Mouse (Mus musculus): ENCODE measurements around the gene Cysltr1. TPM values are rescaled to one million over a fixed set of nuclear protein-coding genes. Genes with fewer than 3 reads are reported as not detected.

The Cysltr1 gene
- polyA plus RNA-seq, 1 experiment: not detected

DNA sequence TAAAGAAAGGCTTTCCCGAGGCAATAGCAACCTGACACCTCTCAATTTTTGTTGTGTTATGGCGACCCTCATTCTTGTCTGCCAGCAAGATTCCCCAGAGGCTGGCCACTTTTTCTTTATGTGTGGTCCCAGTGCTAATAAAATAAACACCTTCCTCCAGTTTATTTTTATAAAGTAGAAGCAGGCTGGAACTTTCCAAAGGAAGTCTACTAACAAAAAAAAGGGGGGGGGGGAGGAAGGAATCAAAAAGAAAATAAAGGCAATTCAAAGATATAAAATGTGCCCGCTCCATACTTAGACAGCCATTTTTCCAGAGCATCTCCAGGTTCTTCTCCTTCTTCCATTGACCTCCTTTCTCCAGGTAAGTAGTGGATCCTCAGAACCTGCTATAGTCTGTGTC, 20.6 kb downstream of the Cysltr1 start, which contains the start of gene Gm5127:
Gene Gm5127, plus strand, starts transcription at position 301 of the 400 bp plus-strand sequence.
- TF ChIP-seq TAL1 (IDR thresholded peaks at IDR 0.05; ENCODE audit: low read length) (no peak), GATA1 (IDR thresholded peaks at IDR 0.05; ENCODE audit: low read length) (no peak)
- Histone ChIP-seq H3K27me3 (ENCODE audit: control insufficient read depth) (no peaks in the 10 kb centered on the region), H3K36me3 (ENCODE audit: control insufficient read depth) (no peaks in the 10 kb centered on the region), H3K9me3 (ENCODE audit: control insufficient read depth, low read length) (no peaks in the 10 kb centered on the region), H3K4me1 (ENCODE audit: control insufficient read depth) (no peaks in the 10 kb centered on the region), H3K4me3 (replicated peaks) (no peak within 1 kb of the TSS)

DNA sequence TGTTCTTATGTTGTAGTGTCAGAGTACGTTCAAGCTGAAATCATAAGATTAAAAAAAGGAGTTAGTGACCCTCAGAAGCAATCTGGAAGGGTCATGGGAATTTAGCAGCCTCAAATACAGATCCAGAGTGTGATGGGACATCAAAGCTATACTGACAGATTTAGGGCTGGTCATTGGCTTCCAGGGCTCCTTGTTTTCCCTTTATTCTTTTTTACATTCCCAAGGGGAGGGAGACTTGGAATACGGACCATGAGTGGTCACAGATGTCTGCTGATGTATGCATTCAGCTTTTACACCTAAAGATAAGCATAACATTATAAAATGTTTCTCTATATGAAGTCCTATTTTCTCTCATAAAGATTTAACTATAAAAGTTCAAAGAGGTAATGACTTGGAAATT, 21.3 kb downstream of the Cysltr1 start:
- H3K36me3 ChIP-seq (ENCODE audit: control insufficient read depth): no peaks in the 10 kb centered on the region
- TF ChIP-seq GATA1 (IDR thresholded peaks at IDR 0.05; ENCODE audit: low read length) (no peak), TAL1 (IDR thresholded peaks at IDR 0.05; ENCODE audit: low read length) (no peak)

DNA sequence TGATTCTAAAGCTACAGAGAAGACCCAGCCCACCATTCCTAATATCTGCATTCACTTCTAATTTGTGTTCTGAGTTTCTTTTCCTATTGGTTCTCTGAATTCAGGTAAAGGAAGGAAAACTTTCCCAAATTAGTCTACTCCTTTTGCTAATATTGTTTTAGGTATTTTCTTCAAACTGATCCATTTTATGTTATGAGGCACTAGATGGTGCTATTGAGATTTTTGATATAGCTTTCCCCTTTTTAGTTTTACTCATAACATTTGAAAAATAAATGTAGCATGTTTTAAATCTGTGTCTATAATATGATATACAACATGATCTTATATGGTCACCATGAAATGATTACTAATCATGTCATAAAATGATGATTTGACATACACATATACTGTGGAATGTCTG, 23.1 kb downstream of the Cysltr1 start:
- TF ChIP-seq TAL1 (IDR thresholded peaks at IDR 0.05; ENCODE audit: low read length): no peak
- no peak for TF ChIP-seq GATA1 (IDR thresholded peaks at IDR 0.05; ENCODE audit: low read length)
- H3K36me3 ChIP-seq (ENCODE audit: control insufficient read depth): no peaks in the 10 kb centered on the region
- no peaks in the 10 kb centered on the region for H3K9me3 ChIP-seq (ENCODE audit: control insufficient read depth, low read length)
- no peak overlapping the region for H3K4me3 ChIP-seq (replicated peaks)
- no peaks in the 10 kb centered on the region for H3K4me1 ChIP-seq (ENCODE audit: control insufficient read depth)
- no peaks in the 10 kb centered on the region for H3K27me3 ChIP-seq (ENCODE audit: control insufficient read depth)

More for the DNA sequence above, 21.3 kb downstream of the Cysltr1 start:
- Histone ChIP-seq H3K4me3 (replicated peaks) (no peak overlapping the region), H3K9me3 (ENCODE audit: control insufficient read depth, low read length) (no peaks in the 10 kb centered on the region), H3K4me1 (ENCODE audit: control insufficient read depth) (no peaks in the 10 kb centered on the region), H3K27me3 (ENCODE audit: control insufficient read depth) (no peaks in the 10 kb centered on the region)

DNA sequence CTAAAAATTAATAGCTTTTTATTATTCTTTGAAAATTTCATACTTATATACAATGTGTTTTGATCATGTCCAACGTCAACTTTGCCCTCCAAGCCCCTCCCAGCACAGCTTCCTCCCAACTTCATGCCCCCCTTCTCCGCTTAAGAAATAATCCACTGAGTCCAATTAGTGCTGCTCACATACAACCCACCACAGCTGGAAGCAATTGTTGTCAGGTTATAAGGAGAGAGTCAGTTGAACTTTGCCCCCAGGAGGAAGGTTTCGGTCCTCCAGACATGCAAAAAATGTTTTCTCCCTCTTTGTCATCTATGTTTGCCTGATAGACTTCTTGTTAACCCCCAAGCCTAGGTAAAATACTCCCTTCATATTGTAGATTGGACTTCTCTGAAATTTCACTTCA, 24.5 kb downstream of the Cysltr1 start:
- Histone ChIP-seq H3K4me1 (ENCODE audit: control insufficient read depth) (no peaks in the 10 kb centered on the region), H3K9me3 (ENCODE audit: control insufficient read depth, low read length) (no peaks in the 10 kb centered on the region), H3K4me3 (replicated peaks) (no peak overlapping the region), H3K36me3 (ENCODE audit: control insufficient read depth) (no peaks in the 10 kb centered on the region), H3K27me3 (ENCODE audit: control insufficient read depth) (no peaks in the 10 kb centered on the region)
- TF ChIP-seq GATA1 (IDR thresholded peaks at IDR 0.05; ENCODE audit: low read length): no peak
- no peak for TF ChIP-seq TAL1 (IDR thresholded peaks at IDR 0.05; ENCODE audit: low read length)

DNA sequence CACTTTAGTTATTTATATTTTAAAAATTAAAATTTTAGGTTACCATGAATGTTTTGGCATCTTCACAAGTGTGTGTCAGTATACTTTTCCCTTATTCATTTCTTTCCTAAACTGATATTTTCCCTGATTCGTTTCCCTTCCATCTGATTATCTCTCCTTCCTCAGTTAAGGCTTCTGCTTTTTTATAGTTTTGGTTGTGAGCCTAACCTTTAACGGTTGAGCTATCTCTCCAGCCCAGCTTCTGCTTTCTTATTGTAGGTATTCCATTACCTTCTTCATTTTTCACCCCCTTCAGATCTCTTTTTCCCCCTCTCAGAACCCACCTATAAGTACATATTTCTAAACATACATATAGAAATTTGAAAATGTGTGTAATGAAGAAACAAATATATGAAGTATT, 48.0 kb downstream of the Cysltr1 start:
- Histone ChIP-seq H3K4me3 (replicated peaks) (no peak overlapping the region), H3K27me3 (ENCODE audit: control insufficient read depth) (no peaks in the 10 kb centered on the region), H3K4me1 (ENCODE audit: control insufficient read depth) (no peaks in the 10 kb centered on the region), H3K9me3 (ENCODE audit: control insufficient read depth, low read length) (no peaks in the 10 kb centered on the region), H3K36me3 (ENCODE audit: control insufficient read depth) (no peaks in the 10 kb centered on the region)
- no peak for TF ChIP-seq TAL1 (IDR thresholded peaks at IDR 0.05; ENCODE audit: low read length)
- TF ChIP-seq GATA1 (IDR thresholded peaks at IDR 0.05; ENCODE audit: low read length): no peak

DNA sequence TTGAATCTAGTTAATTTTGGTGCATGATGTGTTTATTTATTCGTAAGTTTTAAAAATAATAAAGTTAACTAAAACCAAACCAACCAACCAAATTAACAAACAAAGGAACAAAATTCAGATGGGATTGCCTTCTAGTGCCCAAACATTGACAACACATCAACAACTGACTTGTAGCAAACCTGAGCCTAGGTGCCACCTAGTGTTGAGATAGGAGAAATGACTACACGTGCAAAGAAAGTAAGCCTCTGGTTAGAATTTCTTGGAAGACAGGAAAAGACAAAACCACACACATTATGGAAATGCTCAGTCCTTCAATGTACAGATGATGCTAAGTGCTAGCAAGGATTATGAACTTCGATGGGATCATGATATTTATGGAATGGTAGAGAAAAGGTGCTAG, 67.1 kb downstream of the Cysltr1 start:
- Histone ChIP-seq H3K4me3 (replicated peaks) (no peak overlapping the region), H3K36me3 (ENCODE audit: control insufficient read depth) (no peaks in the 10 kb centered on the region), H3K4me1 (ENCODE audit: control insufficient read depth) (no peaks in the 10 kb centered on the region), H3K9me3 (ENCODE audit: control insufficient read depth, low read length) (no peaks in the 10 kb centered on the region), H3K27me3 (ENCODE audit: control insufficient read depth) (no peaks in the 10 kb centered on the region)
- TF ChIP-seq TAL1 (IDR thresholded peaks at IDR 0.05; ENCODE audit: low read length) (no peak), GATA1 (IDR thresholded peaks at IDR 0.05; ENCODE audit: low read length) (no peak)

Other genes starting within 250 kb of the Cysltr1 start
- not detected in 2 replicates for gene Fndc3c1, start 118.3 kb downstream of the Cysltr1 start, polyA plus RNA-seq (2012)
- gene Gm5127, start 20.5 kb downstream of the Cysltr1 start, polyA plus RNA-seq (2012): not detected in 2 replicates
- gene Rtl3, start 237.0 kb upstream of the Cysltr1 start, polyA plus RNA-seq (2012): not detected in 2 replicates

Data from erythroblast, embryonic 14.5 days (primary cell).